Mouse (Mus musculus) brain, embryonic 14.5 days (tissue): ENCODE results near the gene Ssbp2.

Source experiments
- CTCF ChIP-seq: fragments of 200-500 bp; IDR thresholded peaks from 2 replicates; pipeline ENCODE4 v1.5.1; 2012; ENCODE audit warnings: inconsistent platforms, mild to moderate bottlenecking, moderate library complexity, borderline replicate concordance; ENCODE audit not compliant: insufficient read depth, insufficient read length; ENCODE audit errors: extremely low read depth
- POLR2A ChIP-seq: fragments of 200-500 bp; IDR thresholded peaks from 2 replicates; pipeline ENCODE4 v1.6.1; 2012; ENCODE audit warnings: mild to moderate bottlenecking, inconsistent platforms, borderline replicate concordance; ENCODE audit not compliant: poor library complexity, insufficient read depth, insufficient read length, severe bottlenecking; ENCODE audit errors: extremely low read depth

- no peak for TF ChIP-seq CTCF
- TF ChIP-seq POLR2A: no peak
These were observed 2.1 kb upstream of the Ssbp2 start for GRCm38 (mm10) chr13:91457974-91458373.
